Mouse (Mus musculus) regulatory T cell (primary cell): ENCODE data around the gene Cdiptos.

ENCODE experiments used
- in situ Hi-C: fragments of 300-600 bp; cut with MboI, MseI; formaldehyde crosslinking; loops from one replicate; pipeline ENCODE4 v1.15.1; 2025; ENCODE audit warnings: high pct_unique_total_duplicates

Gene Cdiptos

GRCm38 (mm10) chr7:127014993-127015392 lies 39.1 kb upstream of the Cdiptos start:
- in situ Hi-C loops = loop anchor here (10.0 kb wide), 1 partner anchor 90 kb away; no protein-coding TSS in a partner anchor

DNA sequence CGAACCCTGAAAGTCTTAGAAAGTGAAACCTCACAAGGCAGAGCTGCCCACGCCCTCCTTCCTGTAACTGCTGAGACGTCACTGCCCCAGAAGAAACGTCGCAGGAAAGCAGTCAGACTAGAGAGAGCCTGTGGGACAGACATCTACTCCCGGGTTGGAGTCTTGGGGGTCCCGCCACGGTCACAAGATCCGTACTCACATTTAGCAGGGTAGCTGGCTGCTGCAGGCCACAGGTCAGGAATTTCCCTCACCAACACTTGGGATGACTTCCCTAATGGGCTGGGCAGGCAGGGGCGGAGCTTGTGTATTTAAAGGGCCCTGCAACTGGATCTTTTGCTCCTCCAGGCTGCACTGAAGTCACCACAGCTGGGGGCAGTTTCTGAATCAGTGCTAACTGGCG lies 38.4 kb upstream of the Cdiptos start, which contains the start of gene Mvp:
TSS of gene Mvp (minus strand) at position 302 of the 400 bp plus-strand sequence.
- in situ Hi-C loops = loop anchor here (10.0 kb wide), 1 partner anchor 90 kb away; no protein-coding TSS in a partner anchor

GRCm38 (mm10) chr7:127013385-127013784 lies 37.5 kb upstream of the Cdiptos start:
- in situ Hi-C loops = loop anchor here (10.0 kb wide), 1 partner anchor 91 kb away; no protein-coding TSS in a partner anchor

DNA sequence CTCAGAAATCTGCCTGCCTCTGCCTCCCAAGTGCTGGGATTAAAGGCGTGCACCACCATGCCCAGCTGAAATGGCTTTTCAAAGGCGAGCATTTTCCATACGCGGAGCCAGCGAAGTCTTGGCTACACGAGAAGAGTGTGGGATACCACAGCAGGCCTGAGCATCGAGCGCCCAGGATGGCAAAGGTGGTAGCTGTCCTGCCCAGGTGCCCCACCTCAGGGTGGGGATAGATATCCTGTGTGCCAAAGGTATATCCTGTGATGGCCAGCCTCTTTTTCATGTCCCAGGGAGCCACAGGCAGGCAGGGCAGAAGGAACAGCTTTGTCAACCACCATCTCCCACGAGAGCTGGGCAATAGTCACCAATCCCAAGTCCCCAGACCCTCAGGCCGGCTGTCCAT lies 36.9 kb upstream of the Cdiptos start:
- in situ Hi-C loops = loop anchor here (10.0 kb wide), 1 partner anchor 92 kb away; no protein-coding TSS in a partner anchor

DNA sequence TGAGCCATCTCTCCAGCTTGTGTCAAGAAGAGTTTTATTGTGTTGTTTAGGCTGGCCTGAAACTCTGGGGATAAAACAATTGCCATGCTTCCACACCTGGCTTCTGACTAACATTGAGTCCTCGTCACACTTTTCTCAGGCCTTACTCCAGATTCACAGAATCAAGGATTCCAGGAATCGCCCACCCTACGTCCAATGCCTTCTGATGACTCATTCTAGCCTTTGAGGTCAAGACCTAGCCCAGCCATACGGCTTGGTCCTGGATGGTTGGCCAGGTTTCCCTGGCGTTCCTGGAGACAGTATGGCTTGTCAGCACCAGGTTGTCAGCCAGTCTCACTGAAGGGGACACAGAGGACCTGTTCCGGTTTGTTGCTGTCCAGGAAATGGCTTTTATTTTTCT lies 36.5 kb upstream of the Cdiptos start:
- in situ Hi-C loops = loop anchor here (10.0 kb wide), 1 partner anchor 92 kb away; no protein-coding TSS in a partner anchor

DNA sequence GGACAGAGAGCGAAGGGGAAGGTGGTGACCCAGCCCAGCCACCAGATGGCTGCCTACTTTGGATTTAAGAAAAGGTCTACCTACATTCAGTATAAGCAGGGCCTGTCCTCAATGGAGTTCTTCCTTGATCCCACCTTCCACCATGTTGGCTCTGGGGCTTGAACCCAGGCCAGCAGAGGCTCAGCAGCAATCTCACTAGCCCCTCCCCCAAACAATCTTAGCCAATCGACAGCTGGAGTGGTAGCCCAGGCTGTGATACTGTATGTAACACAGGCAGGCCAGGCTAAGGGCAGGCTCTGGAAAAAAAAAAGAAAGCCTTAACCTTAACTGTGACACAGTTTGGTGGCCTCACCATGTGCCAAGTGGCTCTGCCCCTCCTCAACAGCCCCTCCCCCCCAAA lies 35.8 kb upstream of the Cdiptos start:
- in situ Hi-C loops = loop anchor here (10.0 kb wide), 1 partner anchor 93 kb away; no protein-coding TSS in a partner anchor

GRCm38 (mm10) chr7:127011051-127011450 lies 35.2 kb upstream of the Cdiptos start:
- in situ Hi-C loops = loop anchor here (10.0 kb wide), 1 partner anchor 94 kb away; no protein-coding TSS in a partner anchor

GRCm38 (mm10) chr7:127009307-127010085 lies 33.6 kb upstream of the Cdiptos start:
- in situ Hi-C loops = loop anchor here (10.0 kb wide), 1 partner anchor 95 kb away; no protein-coding TSS in a partner anchor

- in situ Hi-C loops = no loop called here
These were observed 32.5 kb upstream of the Cdiptos start for GRCm38 (mm10) chr7:127008239-127009019.

GRCm38 (mm10) chr7:127007313-127008024 lies 31.6 kb upstream of the Cdiptos start:
- in situ Hi-C loops = no loop called here

DNA sequence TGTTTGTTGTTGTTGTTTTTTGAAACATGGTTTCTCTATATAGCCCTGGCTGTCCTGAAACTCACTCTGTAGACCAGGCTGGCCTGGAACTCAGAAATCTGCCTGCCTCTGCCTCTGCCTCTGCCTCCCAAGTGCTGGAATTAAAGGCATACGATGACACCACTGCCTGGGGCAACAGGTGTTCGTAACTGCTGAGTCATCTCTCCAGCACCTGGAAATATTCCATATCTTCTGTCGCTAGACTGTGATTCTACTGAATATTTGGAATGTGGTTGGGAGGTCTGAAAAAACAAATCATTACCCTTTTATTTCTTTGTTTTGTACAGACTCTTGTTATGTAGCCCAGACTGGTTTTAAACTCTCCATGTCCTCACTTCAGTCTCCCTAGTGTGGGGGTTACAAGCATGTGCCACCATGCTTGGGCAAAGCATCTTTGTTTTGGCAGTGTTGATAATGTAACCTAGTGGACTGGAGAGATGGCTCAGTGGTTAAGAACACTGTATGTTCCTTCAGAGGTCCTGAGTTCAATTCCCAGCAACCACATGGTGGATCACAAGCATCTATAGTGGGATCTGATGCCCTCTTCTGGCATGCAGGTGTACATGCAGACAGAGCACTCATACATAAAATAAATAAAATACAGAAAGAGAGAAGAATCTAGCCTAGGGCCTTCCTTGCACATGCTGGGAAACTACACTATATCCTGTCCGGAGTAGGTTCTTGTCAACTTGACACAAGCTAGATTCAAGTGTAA lies 28.4 kb upstream of the Cdiptos start:
- in situ Hi-C loops = no loop called here

- in situ Hi-C loops = no loop called here
These were observed 27.7 kb upstream of the Cdiptos start for GRCm38 (mm10) chr7:127003620-127004019.

DNA sequence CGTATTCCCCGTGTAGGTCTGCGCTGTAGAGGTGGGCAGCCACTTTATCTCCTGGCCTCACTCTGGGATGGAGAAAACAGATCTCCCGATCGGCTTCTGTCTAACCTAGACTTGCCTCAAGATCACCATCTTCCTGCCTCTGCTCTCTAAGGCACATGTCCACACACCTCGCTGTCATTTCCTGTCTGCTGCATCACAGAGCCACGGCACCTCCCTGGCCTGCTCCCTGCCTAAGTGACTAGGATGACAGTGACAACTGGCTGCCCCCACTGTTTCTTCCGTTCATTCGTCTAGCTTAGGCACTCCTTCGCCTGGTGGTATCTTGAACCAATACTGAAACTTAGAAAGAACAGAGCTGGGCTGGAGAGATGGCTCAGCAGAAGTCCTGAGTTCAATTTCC lies 23.7 kb upstream of the Cdiptos start:
- in situ Hi-C loops = loop anchor here (5.0 kb wide), 1 partner anchor 53 kb away; no protein-coding TSS in a partner anchor

DNA sequence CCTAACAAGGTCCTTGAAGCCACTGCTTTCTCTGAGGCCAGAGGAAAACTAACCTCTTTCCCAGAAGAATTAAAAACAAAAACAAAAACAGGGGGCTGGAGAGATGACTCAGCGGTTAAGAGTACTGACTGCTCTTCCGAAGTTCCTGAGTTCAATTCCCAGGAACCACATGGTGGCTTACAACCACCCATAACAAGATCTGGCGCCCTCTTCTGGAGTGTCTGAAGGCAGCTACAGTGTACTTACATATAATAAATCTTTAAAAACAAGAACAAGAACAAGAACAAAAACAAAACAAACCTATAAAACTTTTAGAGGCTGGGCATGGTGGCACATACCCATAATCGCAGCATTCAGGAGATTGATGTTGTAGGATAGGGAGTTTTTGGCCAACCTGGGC lies 20.6 kb upstream of the Cdiptos start:
- in situ Hi-C loops = loop anchor here (5.0 kb wide), 1 partner anchor 56 kb away; no protein-coding TSS in a partner anchor

DNA sequence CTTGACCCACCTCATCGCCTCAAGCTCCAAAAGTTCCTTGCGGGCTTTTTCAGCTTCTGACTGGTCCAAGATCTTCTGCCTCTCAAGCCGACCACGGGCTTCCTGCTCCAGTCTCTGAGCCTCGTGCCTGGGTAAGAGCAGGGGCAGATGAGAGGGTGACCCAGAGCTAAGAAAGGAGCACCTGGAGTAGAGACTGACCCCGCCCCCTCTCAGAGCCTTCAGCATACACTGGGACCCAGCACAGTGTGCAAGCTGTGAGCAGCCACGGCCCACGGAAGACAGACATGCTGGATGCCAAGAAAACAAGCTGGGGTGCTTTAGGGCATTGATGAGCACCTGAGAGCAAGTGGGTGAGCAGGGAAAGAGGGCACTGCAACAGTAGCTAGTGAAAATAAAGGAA lies 12.9 kb upstream of the Cdiptos start:
- in situ Hi-C loops = no loop called here

DNA sequence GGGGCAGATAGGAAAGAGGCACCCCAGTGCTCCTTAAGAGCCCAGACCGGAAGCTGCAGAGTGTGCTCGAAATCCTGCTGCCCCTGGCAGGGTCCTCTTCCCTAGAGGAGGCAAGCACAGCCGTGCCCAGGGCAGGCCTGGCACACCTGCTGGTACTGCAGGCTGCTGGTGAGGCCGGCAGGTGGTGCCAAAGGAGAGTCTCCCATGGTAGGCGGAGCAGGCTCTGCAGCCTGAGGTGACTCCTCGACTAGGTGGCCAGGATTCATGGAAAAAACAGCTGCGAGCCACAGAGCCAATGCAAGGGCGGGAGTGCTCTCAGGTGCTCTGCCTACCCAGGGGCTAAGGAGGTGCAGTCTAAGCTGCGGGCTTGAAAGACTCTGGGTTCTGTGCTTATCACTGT lies 10.4 kb upstream of the Cdiptos start:
- in situ Hi-C loops = no loop called here

GRCm38 (mm10) chr7:126984667-126985444 lies 9.0 kb upstream of the Cdiptos start:
- in situ Hi-C loops = no loop called here

DNA sequence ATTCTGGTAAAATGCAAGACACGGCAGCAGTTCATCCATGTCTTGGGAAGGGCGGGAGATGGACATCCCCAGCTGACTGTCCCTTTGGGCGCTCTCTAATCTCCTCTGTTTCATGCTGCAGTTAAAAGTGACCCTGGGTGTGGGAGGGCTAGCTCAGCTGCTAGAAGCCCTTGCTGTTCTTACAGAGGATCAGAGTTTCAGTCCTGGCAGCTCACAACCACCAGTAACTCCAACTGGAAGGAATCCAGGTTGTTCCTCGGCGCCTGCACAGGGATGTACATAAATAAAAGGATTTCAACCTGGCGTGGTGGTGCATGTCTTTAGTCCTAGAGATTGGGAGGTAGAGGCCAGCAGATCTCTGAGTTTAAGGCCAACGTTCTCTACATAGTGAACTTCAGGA lies 7.2 kb upstream of the Cdiptos start:
- in situ Hi-C loops = no loop called here

GRCm38 (mm10) chr7:126982054-126982453 lies 6.2 kb upstream of the Cdiptos start:
- in situ Hi-C loops = no loop called here

DNA sequence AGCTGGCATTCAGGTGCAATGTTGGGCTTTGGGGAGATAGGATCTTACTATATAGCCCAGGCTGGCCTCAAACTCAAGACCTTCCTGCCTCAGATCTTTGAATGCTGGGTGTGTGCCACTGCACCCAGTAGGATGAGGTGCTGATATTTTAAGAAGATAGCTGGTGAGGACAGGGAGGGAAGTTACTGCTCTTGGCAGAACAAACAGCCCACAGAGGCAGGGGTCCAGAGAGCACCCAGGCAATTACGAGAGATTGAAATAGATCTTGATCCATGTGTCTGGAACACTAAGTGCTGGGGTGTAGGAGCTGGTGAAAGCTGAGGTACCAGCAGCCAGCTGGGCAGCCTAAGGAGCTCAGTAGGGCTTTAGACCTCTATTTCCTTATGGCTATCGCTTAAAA lies 5.7 kb upstream of the Cdiptos start:
- in situ Hi-C loops = no loop called here
